Mouse (Mus musculus): ENCODE measurements around the gene Dennd2a.

DNA sequence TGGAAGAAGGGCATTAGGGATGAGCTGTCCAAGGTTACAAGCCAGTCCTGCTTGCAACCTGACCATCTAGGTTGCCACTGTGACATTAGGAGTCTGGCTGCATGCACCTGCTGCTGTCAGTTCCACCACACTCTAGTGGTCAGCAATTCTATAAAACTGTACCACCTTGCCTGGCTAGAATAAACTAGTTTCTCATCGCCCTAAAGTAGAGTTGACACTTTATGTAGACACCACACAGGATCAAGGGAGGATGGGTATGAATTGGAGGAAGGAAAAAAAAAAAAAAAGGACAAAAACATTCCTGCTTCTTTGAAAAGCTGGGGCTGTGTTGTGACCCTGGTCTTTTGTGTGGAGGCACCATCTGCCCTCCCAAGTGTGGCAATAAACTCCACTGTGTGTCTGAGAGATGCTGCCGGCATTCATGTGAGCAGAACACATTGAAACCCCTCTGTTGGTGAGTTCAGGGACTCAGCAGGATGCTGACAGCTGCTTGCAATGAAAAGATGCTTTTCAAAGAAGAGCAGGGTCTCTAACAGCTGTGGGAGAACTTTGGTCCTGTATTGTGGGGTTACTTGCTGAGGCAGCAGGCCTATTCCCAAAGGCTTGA is 122.7 kb downstream of the Dennd2a start:
- no peak for TF ChIP-seq HCFC1 (IDR thresholded peaks at IDR 0.05; ENCODE audit: borderline replicate concordance, insufficient read depth, low read length)
- TF ChIP-seq CHD2 (IDR thresholded peaks at IDR 0.05; ENCODE audit: low read depth, low read length) = no peak
